Mouse (Mus musculus) spleen, embryonic (tissue): ENCODE data around the gene Ttyh3.

Experiments
- CTCF ChIA-PET: fragments of 350-600 bp; sonication (Branson Sonifier 250); formaldehyde crosslinking; loops from one replicate; lab custom pipeline; 2022; lab: Charles Lee

Ttyh3 gene

GRCm38 (mm10) chr5:140654096-140654845, 5.4 kb upstream of the Ttyh3 start:
- CTCF ChIA-PET: no interaction called here

DNA sequence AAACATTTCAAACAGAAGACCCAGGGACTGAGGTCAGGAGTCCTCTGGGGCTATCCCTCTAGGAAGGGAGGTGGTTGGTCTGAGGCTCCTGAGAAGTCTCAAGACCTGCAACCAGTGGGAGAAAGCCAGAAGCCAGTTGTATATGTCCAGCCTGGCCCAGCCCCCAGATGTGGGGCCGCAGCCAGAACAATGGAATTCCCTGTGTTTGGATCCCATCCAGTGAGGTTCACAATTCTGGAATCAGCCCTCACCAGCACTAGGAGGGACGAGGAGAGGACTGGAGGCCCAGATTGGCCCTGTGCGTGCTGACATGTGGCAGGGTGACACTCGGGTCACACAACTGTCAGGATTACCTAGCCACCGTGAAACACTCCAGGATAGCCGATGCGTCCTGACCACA, 3.8 kb upstream of the Ttyh3 start:
- CTCF ChIA-PET: no interaction called here

- CTCF ChIA-PET: interaction anchor here (0.7 to 1.0 kb wide), 2 partner anchors 11 to 37 kb away, joined by 4 read pairs; no protein-coding TSS in a partner anchor
Measured at GRCm38 (mm10) chr5:140651231-140651630, 2.4 kb upstream of the Ttyh3 start.

DNA sequence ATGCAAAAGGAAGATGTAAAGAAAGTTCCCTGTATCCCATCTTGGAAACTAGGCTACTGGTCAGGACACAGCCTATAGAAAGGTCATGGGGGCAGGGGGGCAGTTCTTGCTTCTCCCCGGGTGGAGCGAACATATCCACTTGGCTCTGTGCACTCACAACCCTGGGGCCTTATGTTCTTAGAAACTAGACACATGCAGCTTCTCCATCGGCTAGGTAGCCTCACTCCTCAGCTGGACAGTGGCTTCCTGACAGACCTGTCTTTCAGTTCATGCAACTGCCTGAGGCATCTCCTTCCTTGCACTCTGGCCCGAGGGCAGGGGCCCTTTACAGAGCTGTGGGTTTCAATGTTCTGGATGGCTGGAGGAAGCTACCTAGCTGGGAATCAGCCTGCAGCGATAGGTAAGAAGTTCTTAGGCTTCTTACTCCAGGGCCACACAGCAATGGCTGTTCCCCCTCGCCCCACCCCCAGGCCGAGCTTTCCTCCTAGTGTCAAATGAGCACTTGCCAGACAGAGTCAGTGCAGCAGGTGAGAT, 1.1 kb upstream of the Ttyh3 start:
- CTCF ChIA-PET: no interaction called here

DNA sequence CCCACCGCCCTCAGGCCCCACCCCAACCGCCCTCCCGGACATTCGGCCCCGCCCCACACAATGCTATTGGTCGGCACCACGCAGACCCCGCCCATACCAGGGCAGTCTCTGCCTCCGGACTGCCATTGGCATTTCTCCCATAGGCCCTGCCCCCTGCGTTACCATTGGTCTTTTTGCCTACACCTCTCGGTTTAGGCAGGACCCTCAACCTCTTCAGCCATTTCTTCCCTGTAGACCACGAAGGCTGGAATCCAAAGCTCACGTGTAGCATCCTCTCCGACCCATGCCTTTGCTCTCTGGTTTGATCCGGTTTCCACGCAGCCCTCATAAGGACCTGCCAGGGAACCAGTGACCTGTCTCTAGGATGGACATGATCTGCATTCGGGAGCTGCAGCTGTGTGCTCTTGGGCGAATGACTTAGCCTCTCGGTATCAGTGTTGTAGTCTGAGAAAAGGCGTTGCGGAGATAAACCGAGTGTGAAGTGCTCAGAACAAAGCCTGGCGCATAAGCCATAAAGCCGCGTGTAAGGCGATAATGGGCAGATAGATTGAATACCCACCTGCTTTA, 353 bp upstream of the Ttyh3 start:
- CTCF ChIA-PET: no interaction called here

GRCm38 (mm10) chr5:140647821-140648518, 861 bp downstream of the Ttyh3 start:
- CTCF ChIA-PET: no interaction called here

DNA sequence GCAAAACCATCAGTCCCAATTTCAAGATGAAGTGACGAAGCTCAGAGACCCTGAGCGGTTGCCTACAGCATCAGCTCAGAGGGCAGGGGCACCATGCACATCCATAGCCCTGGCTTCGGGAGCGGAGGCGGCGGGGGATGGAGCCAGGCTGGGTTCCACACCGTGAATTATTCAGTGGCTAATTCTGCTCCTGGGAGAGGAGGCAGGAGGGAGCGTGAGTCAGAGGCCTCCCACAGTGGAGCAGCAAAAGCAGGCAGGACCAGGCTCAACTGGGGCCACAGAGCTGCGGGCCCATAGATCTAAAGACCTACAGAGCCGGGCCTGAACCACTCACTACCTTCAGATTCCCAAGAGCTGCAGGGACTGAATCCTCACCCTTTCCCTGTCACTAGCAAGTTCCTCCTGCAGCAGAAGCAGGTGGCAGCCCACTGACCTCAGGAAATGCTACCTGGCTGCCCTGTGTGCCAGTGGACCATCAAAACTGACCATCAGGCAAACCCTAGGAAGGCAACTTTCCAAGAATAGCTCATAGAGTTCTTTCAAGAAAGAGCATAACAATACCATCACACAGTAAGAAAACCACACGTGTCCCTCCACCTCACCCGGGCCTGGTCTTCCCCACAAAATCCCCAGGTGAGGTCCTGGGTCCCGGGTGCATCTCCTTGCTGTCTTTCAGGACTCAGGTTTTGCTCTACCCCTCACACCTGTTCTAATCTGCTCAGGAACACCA, 1.6 kb downstream of the Ttyh3 start:
- CTCF ChIA-PET: no interaction called here

DNA sequence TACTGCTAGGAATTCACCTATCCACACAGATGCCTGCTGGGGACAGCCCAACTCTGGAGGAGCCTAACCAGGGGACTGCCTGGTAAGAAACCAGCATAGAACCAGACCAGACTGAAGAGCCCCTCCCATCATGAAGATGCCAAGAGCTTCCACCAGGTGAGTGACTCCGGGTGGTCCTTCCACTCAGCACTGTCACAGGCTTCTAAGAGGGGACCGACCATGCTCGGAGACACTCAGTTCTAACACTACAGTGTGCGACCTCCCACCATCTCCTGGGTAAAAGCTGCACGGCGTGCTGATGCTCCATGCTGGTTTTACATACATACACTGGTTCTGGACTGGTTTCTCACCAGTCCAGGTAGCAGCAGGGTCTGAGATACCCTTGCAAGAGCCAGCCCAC, 2.7 kb downstream of the Ttyh3 start:
- CTCF ChIA-PET: interaction anchor here (0.5 kb wide), 1 partner anchor 160 kb away, joined by 4 read pairs; no protein-coding TSS in a partner anchor

DNA sequence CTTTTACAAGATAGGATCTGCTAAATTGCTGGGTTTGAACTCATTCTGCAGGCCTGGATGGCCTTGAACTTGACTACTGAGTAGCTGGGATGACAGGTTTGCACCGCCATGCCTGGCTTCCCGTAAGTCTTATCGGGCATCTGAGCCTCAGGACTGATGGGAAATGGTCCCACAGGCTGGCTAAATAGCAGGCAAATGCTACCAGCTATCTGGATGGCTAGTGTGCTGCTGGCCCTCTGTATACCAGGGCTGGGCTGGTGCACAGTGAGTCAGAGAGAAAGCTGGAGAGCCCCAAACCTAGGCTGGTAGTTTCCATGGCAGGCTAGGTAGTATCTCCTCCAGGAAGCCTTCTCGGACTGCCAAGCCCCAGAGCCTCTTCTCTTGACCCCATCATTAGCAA, 3.4 kb downstream of the Ttyh3 start:
- CTCF ChIA-PET: no interaction called here

- CTCF ChIA-PET: no interaction called here
Measured at GRCm38 (mm10) chr5:140644702-140645201, 4.1 kb downstream of the Ttyh3 start.

DNA sequence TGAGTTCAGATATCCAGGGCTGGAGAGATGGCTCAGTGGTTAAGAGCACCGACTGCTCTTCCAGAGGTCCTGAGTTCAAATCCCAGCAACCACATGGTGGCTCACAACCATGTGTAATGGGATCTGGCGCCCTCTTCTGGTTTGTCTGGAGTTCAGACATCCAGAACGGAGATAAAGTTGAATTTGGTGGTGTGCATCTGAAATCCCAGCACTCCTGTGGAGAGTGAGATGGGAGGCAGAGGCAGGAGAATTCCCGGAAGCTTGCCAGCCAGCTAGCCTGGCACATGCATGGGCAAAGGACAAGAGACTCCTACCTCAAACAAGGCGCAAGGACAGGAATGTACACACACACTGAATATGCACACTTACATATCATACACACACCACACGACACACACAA, 4.6 kb downstream of the Ttyh3 start:
- CTCF ChIA-PET: interaction anchor here (0.6 to 0.8 kb wide), 4 partner anchors 11 to 76 kb away, joined by 3 to 4 read pairs (median 4); no protein-coding TSS in a partner anchor

GRCm38 (mm10) chr5:140642076-140642475, 6.8 kb downstream of the Ttyh3 start:
- CTCF ChIA-PET: interaction anchor here (0.6 to 1.3 kb wide), 3 partner anchors 15 to 110 kb away, joined by 3 to 6 read pairs (median 4); no protein-coding TSS in a partner anchor

DNA sequence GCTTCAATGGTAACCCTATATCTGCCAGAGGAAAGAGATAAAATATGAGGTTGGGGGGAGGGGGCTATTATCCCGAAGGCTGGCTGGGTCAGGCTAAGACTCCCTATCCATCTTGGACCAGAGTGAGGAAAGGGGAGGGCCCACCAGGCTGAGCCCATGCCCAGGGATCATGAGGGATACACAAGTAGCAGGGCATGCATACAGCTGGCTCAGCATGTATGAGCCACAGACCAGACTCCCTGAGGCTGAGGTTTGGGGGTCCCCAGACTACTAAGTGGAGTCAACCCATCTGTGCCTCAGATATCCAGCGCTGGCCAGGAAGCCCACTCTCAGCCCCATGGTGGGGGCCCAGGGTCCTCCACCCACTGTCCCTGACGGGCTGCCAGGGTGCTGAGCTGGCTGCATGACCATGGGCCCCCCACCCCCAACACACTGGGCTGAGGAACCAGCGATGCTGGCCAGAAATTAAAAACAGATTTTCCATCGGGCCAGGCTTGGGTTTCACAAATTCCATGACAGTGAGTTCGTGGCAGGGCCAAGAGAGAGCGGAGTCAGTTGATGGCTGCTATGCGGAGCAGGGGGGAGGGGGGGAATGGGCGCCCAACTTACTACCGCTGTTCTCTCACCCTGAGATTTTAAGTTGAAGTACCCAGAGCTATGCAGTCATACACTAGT, 7.4 kb downstream of the Ttyh3 start:
- CTCF ChIA-PET: interaction anchor here (0.6 to 1.3 kb wide), 2 partner anchors 16 to 256 kb away, joined by 3 read pairs; no protein-coding TSS in a partner anchor

GRCm38 (mm10) chr5:140640812-140641211, 8.0 kb downstream of the Ttyh3 start:
- CTCF ChIA-PET: no interaction called here

- CTCF ChIA-PET: interaction anchor here (0.6 kb wide), 1 partner anchor 315 kb away, joined by 4 read pairs; no protein-coding TSS in a partner anchor
Measured at GRCm38 (mm10) chr5:140639871-140640270, 9.0 kb downstream of the Ttyh3 start.

- CTCF ChIA-PET: interaction anchor here (0.6 kb wide), 1 partner anchor 314 kb away, joined by 4 read pairs; no protein-coding TSS in a partner anchor
Measured at GRCm38 (mm10) chr5:140639312-140639711, 9.5 kb downstream of the Ttyh3 start.

- CTCF ChIA-PET: no interaction called here
Measured at GRCm38 (mm10) chr5:140638484-140638883, 10.3 kb downstream of the Ttyh3 start.

DNA sequence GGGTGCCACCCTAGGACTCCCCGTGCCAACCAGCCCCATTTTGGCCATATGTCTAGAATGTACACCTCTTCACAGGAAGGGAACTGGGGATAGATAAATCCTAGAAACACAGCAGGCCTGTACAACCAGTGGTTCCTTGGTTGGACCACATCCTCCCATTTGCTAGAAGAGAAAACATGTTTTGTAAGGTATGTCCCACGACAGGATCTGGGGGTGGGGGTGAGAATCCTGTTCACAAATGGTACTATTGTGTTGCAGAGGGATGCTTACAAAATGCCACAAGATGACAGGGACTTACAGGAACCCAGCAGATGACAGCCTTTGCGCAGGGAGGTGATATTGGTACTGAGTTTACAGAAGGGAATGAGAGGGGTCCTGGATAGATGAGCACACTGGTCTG, 10.8 kb downstream of the Ttyh3 start:
- CTCF ChIA-PET: no interaction called here

DNA sequence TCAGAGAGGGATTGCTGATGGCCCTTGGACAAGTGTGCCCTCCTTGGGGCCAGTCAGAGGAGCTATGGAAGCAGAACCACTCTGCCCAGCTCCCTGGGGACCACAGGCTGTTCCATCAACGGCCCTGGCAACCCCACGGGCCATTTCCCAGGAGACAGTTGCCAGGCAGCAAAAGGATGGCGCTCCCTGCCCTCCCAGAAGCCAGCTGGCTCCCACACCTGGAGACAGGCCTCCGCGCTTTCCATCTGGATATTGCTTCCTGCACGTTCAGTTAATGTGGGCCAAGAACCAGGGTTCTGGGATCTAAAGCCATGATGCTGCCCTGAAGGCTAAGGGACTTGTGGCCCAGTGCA, 11.8 kb downstream of the Ttyh3 start:
- CTCF ChIA-PET: interaction anchor here (0.7 kb wide), 1 partner anchor 41 kb away, joined by 10 read pairs; no protein-coding TSS in a partner anchor

- CTCF ChIA-PET: interaction anchor here (0.7 kb wide), 2 partner anchors 41 to 358 kb away, joined by 4 to 10 read pairs; no protein-coding TSS in a partner anchor
Measured at GRCm38 (mm10) chr5:140636316-140637057, 12.3 kb downstream of the Ttyh3 start.
